Mouse (Mus musculus) mesoderm, embryonic 11.5 days (tissue): ENCODE results near the gene Atp5s.

Source experiments
- DNase-seq: peaks from one replicate; pipeline ENCODE4 v3.0.0-alpha.2; 2012; ENCODE audit warnings: low read depth, low spot score

Atp5s gene

GRCm38 (mm10) chr12:69724711-69725460 is at the start of gene Atp5s, which contains the start of gene L2hgdh:
Atp5s (plus strand) TSS chr12:69724950.
L2hgdh (minus strand) TSS chr12:69724873.
- peak; percentile 95 for DNase-seq

- no peak for DNase-seq
Measured at GRCm38 (mm10) chr12:69676157-69676556, 48.6 kb upstream of the Atp5s start.

- peak; percentile 50 for DNase-seq
Measured at GRCm38 (mm10) chr12:69680635-69681565, 43.9 kb upstream of the Atp5s start.

GRCm38 (mm10) chr12:69681566-69682061 is 43.1 kb upstream of the Atp5s start, which contains the start of gene Sos2:
Sos2 (minus strand) TSS chr12:69681852.
- peak; percentile 50 for DNase-seq

GRCm38 (mm10) chr12:69682065-69682787 is 42.5 kb upstream of the Atp5s start:
- DNase-seq, result peak; percentile 86

GRCm38 (mm10) chr12:69682788-69683419 is 41.8 kb upstream of the Atp5s start:
- DNase-seq, result no peak

- DNase-seq, result no peak
Measured at GRCm38 (mm10) chr12:69683537-69683936, 41.2 kb upstream of the Atp5s start.

GRCm38 (mm10) chr12:69688368-69688767 is 36.4 kb upstream of the Atp5s start:
- no peak for DNase-seq

- DNase-seq, result no peak
Measured at GRCm38 (mm10) chr12:69689094-69689493, 35.7 kb upstream of the Atp5s start.

- no peak for DNase-seq
Measured at GRCm38 (mm10) chr12:69690714-69691113, 34.0 kb upstream of the Atp5s start.

- no peak for DNase-seq
Measured at GRCm38 (mm10) chr12:69693471-69693870, 31.3 kb upstream of the Atp5s start.

GRCm38 (mm10) chr12:69696746-69697145 is 28.0 kb upstream of the Atp5s start:
- DNase-seq, result peak; percentile 37

- no peak for DNase-seq
Measured at GRCm38 (mm10) chr12:69698352-69698751, 26.4 kb upstream of the Atp5s start.

- DNase-seq, result no peak
Measured at GRCm38 (mm10) chr12:69704799-69705458, 19.8 kb upstream of the Atp5s start.

GRCm38 (mm10) chr12:69713628-69714027 is 11.1 kb upstream of the Atp5s start:
- DNase-seq, result no peak

- no peak for DNase-seq
Measured at GRCm38 (mm10) chr12:69722857-69723256, 1.9 kb upstream of the Atp5s start.

- no peak for DNase-seq
Measured at GRCm38 (mm10) chr12:69723376-69723775, 1.4 kb upstream of the Atp5s start.

- DNase-seq, result no peak
Measured at GRCm38 (mm10) chr12:69724018-69724710, 586 bp upstream of the Atp5s start.

GRCm38 (mm10) chr12:69729246-69729645 is 4.5 kb downstream of the Atp5s start:
- DNase-seq, result no peak

- no peak for DNase-seq
Measured at GRCm38 (mm10) chr12:69730306-69730705, 5.6 kb downstream of the Atp5s start.
